Mouse (Mus musculus) ES-Bruce4 (cell line): ENCODE measurements at regions not wholly inside any gene's neighbourhood (a gene's known extent, or its start where the extent isn't known, plus 50 kb on each side); places are given as distances from the start of the nearest gene placed in this dataset.

Source experiments
- CTCF ChIP-seq: IDR thresholded peaks from one replicate; pipeline ENCODE4 v1.8.1; 2011; ENCODE audit warnings: low read depth, low read length
- EP300 ChIP-seq: IDR thresholded peaks from 2 replicates; pipeline ENCODE4 v1.6.1; 2011; ENCODE audit warnings: low read depth, low read length; ENCODE audit not compliant: insufficient read depth
- POLR2A ChIP-seq: IDR thresholded peaks from one replicate; pipeline ENCODE4 v1.8.1; 2011; ENCODE audit warnings: low read length; ENCODE audit not compliant: insufficient read depth

DNA sequence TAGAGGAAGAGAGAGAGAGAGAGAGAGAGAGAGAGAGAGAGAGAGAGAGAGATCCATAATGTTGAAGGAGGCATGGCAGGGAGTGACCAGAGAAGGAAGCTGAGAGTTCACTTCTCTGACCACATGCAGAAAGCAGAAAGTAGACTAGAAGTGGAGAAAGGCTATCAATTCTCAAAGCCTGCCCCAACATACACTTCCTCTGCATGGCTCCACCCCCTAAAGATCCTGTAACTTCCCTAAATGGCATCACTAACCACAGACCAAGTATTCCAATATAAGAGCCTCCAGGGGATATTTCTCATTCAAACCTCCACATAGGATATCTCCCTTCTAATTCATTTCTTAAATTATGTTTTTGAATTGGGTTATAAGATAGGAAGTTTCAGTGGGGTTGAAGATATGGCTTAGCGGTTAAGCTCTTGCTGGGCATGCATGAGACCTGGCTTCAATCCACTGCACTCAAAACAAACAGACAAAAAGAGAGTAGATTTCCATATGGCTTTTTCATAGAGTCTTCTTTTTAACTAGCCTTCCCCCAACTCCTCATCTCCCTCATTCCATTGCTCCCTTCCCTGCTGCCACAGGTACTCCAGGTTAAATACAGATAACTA lies 127.6 kb downstream of the Pdgfra start:
- TF ChIP-seq CTCF (no peak), EP300 (no peak), POLR2A (no peak)
